Mouse (Mus musculus) CH12.LX (cell line): ENCODE data around the gene Vsir.

ENCODE experiments used
- BHLHE40 ChIP-seq: IDR thresholded peaks from 2 replicates; pipeline ENCODE4 v1.6.1; 2011; ENCODE audit warnings: mild to moderate bottlenecking, low read depth, low read length, improper control_type of control experiment
- CTCF ChIP-seq, 2 experiments: IDR thresholded peaks in 1 of 2; conservative IDR thresholded peaks in 1 of 2; 2 replicates each; pipeline ENCODE4 v1.5.1; 2011 to 2012; ENCODE audit warnings: low read depth in 2 of 2, low read length in 2 of 2, improper control_type of control experiment in 1 of 2, inconsistent platforms in 1 of 2, mild to moderate bottlenecking in 1 of 2, moderate library complexity in 1 of 2
- EP300 ChIP-seq: IDR thresholded peaks from 2 replicates; pipeline ENCODE4 v1.6.1; 2011; ENCODE audit warnings: low read length, improper control_type of control experiment
- POLR2A ChIP-seq: IDR thresholded peaks from 2 replicates; pipeline ENCODE4 v1.6.1; 2011; ENCODE audit warnings: low read depth, mild to moderate bottlenecking, improper control_type of control experiment, low read length
- POLR2AphosphoS2 ChIP-seq: IDR thresholded peaks from 2 replicates; pipeline ENCODE4 v1.6.1; 2011; ENCODE audit warnings: low read depth, low read length, improper control_type of control experiment
- TBP ChIP-seq: conservative IDR thresholded peaks from 2 replicates; pipeline ENCODE4 v1.6.1; 2011; ENCODE audit warnings: low read depth, low read length, improper control_type of control experiment
- UBTF ChIP-seq: IDR thresholded peaks from 2 replicates; pipeline ENCODE4 v1.6.1; 2012; ENCODE audit warnings: low read depth, mild to moderate bottlenecking, inconsistent platforms, low read length, improper control_type of control experiment, moderate library complexity

GRCm38 (mm10) chr10:60390177-60390903, 43.7 kb downstream of the Vsir start:
- TF ChIP-seq BHLHE40 = no peak
- no peak for TF ChIP-seq CTCF (conservative IDR thresholded peaks at IDR 0.05 in 1 of 2, IDR thresholded peaks at IDR 0.05 in 1 of 2; ENCODE audit: low read depth in 2 of 2, low read length in 2 of 2)
- TF ChIP-seq TBP = peak; percentile 77
- TF ChIP-seq POLR2A = peak; percentile 62
- peak; percentile 65; the same call in 1 of the 2 replicates for TF ChIP-seq POLR2AphosphoS2
- peak; percentile 42 for TF ChIP-seq EP300
- no peak for TF ChIP-seq UBTF
